Mouse (Mus musculus) cortical plate, adult 2 months (tissue): ENCODE data around the gene Carmil3. TPM values are rescaled to one million over a fixed set of nuclear protein-coding genes. Genes with fewer than 3 reads are reported as not detected.

ENCODE experiments used
- H3K27ac ChIP-seq: fragments of 200-500 bp; 2 replicates; pipeline ENCODE4 v1.5.1; 2012; ENCODE audit warnings: low read length, control low read depth, inconsistent platforms; ENCODE audit not compliant: insufficient read depth
- H3K4me1 ChIP-seq: fragments of 200-500 bp; 2 replicates; pipeline ENCODE4 v1.6.1; 2011; ENCODE audit warnings: low read length; ENCODE audit not compliant: control insufficient read depth, insufficient read depth
- H3K4me3 ChIP-seq: fragments of 200-500 bp; 2 replicates; pipeline ENCODE4 v1.5.1; 2011; ENCODE audit warnings: mild to moderate bottlenecking, low read length, control low read depth; ENCODE audit not compliant: insufficient read depth
- CTCF ChIP-seq: fragments of 200-500 bp; IDR thresholded peaks from 2 replicates; pipeline ENCODE4 v1.5.1; 2011; ENCODE audit warnings: mild to moderate bottlenecking, control low read depth, low read length; ENCODE audit not compliant: insufficient read depth; ENCODE audit errors: extremely low read depth
- POLR2A ChIP-seq: fragments of 200-500 bp; IDR thresholded peaks from 2 replicates; pipeline ENCODE4 v1.6.1; 2011; ENCODE audit warnings: mild to moderate bottlenecking, low read length, control low read depth; ENCODE audit not compliant: insufficient read depth; ENCODE audit errors: extremely low read depth
- polyA plus RNA-seq: library from polyadenylated mRNA; depleted of rRNA; stranded (reverse); fragments of >200 nt; gene quantifications from 2 replicates; pipeline ENCODE4 v1.2.3, GENCODE M21; 2012

Carmil3 gene
- polyA plus RNA-seq, 1 experiment: 56.0 TPM

DNA sequence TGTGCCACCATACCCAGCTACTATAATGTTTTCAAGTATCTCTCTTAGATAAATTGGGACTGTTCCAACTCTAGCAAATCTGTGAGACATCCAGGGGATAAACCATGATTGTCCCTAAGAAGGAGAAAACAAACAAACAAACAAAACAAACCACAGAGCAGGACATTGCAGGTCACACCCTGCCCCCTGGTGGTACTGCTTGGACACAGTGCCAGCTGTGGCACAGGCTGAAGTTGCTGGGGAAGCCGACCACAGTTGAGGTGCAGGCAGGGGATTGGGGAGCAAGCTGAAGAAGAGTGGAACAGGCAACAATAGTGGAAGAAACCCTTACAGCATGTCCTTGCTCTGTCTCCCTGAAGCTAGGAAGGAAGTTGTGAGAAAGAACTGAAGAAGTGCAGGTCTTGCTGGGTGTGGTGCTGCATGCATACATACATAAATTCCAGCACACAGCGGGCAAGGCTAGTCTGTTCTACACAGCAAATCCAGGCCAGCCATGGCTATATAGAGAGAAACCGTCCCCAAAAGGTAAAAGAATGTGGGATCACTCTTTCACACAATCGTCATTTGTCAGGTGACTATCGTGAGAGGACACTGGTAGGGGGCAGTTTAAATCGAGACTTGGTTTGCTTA, 45.8 kb downstream of the Carmil3 start:
- H3K4me1 ChIP-seq: no peaks in the 10 kb centered on the region
- TF ChIP-seq POLR2A (no peak), CTCF (peak; percentile 72)
- H3K27ac ChIP-seq: no peak overlapping the region
- H3K4me3 ChIP-seq: no peak overlapping the region

DNA sequence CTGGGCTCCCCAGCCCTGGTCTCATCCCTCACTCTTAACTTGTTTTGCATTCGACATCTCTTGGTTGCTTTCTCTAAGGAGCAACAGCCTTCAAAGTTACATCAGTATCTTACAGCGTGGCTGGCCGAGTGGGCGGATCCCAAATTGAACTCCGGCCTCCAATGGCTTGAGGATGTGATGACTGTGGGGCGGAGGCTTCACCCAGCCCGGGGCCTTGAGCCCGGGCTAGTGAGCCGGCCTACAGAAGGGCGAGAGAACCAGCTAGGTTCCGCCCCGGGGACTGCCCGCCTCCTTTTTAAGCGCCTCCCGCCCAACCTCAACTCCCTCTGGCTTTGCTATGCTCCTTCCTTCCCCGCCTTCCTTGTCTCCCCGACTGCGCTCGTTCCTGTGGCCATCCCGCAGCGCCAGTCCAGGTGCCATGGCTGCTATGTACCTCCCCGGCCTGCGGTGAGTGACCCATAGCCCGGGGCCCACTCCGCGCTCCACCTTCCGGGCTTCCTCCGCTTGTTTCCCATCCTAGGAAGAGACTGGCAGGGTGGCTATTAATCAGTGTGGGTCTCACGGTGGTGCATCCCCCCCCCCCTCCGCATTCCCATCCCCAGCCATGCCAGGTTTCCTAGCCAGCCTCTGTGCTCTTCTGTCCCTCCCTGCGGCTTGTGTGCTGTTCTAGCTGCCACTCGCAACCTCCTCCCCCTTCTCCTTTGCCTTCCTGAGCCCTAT, 49.8 kb downstream of the Carmil3 start, which contains the start of gene Pck2:
Pck2 (plus strand) TSS at position 200 of the 720 bp plus-strand sequence.
- 0 out of 2 replicates have a peak, but pooled peaks cover 3% of the 10 kb centered on the region for H3K4me1 ChIP-seq
- H3K4me3 ChIP-seq: peak within 1 kb of the TSS; percentile 63
- TF ChIP-seq CTCF (no peak), POLR2A (peak; percentile 52; the same call in 1 of the 2 replicates)
- H3K27ac ChIP-seq: peak within 1 kb of the TSS; percentile 54

DNA sequence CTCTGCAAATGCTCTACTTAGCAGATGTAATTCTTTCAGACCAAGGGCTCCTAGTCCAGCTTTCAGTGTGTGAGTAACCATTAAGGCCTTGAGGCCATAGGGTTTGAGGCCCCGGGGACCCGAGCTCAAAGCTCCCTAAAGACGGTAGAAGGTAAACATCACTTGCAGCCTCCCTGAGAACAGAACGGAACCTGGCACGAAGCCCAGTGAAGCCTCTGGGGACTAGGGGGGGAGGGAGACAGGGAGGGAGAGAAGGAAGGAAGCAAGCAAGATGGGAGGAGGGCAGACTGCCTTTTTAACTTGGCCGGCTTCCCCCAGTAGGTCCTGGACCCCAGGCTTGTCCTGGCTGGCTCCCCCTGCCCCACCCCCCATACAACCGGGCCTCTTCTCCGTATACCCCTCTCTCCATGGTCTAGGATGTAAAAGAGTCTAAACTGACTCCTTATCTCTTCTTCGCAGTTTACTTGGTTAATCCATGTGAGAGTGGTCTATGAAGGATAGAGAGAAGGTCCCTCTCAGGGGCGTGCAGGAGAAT, 50.4 kb downstream of the Carmil3 start:
- Histone ChIP-seq H3K4me1 (0 out of 2 replicates have a peak, but pooled peaks cover 3% of the 10 kb centered on the region), H3K4me3 (peak overlapping the region; percentile 63), H3K27ac (peak overlapping the region; percentile 54)
- TF ChIP-seq POLR2A (peak; percentile 25; the same call in 1 of the 2 replicates), CTCF (no peak)

DNA sequence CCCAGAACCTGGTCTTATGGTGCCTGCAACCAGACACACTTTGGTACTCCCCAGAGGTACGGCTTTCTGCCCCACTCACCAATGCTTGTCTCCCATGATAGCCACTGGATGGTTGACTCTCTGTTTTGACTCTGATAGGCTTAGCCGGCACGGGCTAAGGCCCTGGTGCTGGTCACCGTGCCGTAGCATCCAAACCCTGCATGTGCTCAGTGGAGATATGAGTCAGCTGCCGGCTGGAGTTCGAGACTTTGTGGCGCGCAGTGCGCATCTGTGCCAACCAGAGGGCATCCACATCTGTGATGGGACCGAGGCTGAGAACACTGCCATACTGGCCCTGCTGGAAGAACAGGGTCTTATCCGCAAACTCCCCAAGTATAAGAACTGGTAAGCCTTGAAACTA, 51.8 kb downstream of the Carmil3 start:
- TF ChIP-seq POLR2A (no peak), CTCF (no peak)
- H3K4me3 ChIP-seq: no peak overlapping the region
- 0 out of 2 replicates have a peak, but pooled peaks cover 3% of the 10 kb centered on the region for H3K4me1 ChIP-seq
- H3K27ac ChIP-seq: no peak overlapping the region

DNA sequence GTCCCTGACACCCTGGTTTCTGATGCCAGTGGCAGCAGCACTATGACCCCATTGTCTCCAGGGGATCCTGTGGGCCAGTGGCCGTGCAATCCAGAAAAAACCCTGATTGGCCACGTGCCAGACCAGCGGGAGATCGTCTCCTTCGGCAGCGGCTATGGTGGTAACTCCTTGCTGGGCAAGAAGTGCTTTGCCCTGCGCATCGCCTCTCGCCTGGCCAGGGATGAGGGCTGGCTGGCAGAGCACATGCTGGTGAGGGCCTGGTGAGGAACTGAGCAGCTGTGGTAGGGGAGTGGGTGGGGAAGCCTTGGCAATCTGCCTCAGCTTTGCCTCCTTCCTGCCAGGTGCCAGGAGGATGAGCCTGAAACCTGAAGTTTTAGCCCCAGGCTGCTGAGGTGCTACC, 53.9 kb downstream of the Carmil3 start:
- TF ChIP-seq CTCF (no peak), POLR2A (no peak)
- H3K4me3 ChIP-seq: no peak overlapping the region
- 0 out of 2 replicates have a peak, but pooled peaks cover 3% of the 10 kb centered on the region for H3K4me1 ChIP-seq
- no peak overlapping the region for H3K27ac ChIP-seq

DNA sequence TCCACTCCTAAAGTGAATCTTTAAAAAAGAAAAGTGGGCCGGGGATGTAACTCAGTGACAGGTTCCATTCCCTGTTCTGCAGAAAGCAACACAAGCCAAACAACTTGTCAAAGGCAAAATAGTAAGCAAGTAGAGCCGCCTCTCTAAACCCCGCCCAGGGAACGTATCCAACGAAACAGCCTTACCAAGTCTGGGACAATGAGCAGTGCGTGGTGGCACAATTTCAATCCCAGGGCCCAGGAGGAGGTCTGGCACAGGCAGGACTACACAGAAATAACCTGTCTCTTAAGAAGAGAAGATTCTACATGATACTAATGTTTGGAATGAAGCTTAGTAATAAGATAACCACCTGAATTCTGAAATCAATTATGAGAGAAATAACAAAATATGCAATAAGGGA, 59.7 kb downstream of the Carmil3 start:
- H3K27ac ChIP-seq: no peak overlapping the region
- no peak overlapping the region for H3K4me3 ChIP-seq
- TF ChIP-seq CTCF: no peak
- no peak for TF ChIP-seq POLR2A
- no peaks in the 10 kb centered on the region for H3K4me1 ChIP-seq

DNA sequence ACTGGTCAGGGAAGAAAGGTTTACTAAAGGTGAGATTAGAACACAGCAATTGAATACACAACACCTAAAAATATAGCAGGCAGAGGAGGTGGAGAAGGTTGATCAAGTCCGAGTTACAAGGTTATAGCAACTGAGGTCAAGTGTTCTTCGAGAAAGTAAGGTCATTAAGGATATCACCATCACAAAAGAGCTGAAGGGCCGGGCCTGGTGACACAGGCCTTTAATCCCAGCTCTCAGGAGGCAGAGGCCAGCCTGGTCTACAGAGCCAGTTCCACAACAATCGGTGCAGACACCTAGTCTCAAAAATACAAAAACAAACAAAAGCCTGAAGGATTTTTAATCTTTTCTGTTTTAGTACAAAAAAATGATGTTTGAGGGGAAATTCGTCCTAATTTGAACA, 60.9 kb downstream of the Carmil3 start:
- TF ChIP-seq CTCF: no peak
- TF ChIP-seq POLR2A: no peak
- Histone ChIP-seq H3K4me3 (no peak overlapping the region), H3K27ac (no peak overlapping the region), H3K4me1 (no peaks in the 10 kb centered on the region)

DNA sequence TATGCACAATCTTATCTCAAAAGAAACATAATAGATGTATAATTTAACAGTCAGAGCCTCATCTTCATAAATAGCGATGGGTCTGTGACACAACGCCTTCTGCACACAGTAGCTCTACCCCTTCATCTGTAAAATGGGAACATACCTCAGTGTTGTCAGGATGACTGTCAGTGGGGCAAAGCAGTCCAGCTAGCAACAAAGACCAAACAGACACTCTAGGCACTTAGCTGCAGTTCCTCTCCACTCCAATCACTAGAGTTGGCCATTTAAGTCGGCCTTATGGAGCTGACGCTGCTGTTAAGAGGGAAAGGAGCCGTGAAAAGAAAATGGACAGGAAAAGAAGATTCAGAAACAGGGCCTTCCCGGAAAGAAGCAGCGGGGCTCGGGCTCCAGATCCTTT, 61.3 kb downstream of the Carmil3 start:
- TF ChIP-seq POLR2A (no peak), CTCF (no peak)
- H3K27ac ChIP-seq: no peak overlapping the region
- H3K4me3 ChIP-seq: no peak overlapping the region
- H3K4me1 ChIP-seq: no peaks in the 10 kb centered on the region

DNA sequence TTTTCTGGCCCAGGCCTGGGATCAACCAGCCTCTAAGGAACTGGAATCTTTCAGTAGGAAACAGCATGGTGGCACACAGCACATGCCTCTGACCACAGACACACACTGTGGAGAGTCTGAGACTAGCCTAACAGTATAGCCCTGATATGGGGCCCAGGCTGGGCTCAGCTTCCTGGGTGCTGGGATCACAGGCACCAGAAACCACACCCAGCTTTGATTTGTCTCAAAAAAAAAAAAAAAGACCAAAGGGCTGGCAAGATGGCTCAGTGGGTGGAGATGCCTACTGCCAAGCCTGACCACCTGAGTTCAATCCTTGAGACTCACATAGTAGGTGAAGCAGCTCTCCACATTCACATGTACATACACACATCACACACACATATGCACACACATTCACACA, 64.2 kb downstream of the Carmil3 start:
- no peak overlapping the region for H3K4me3 ChIP-seq
- TF ChIP-seq POLR2A: no peak
- TF ChIP-seq CTCF: no peak
- H3K27ac ChIP-seq: no peak overlapping the region
- H3K4me1 ChIP-seq: no peaks in the 10 kb centered on the region
